Mouse (Mus musculus) kidney, adult 9 months (tissue): ENCODE results near the gene Rexo5.

Source experiments
- DNase-seq: peaks from one replicate; pipeline ENCODE4 v3.0.0; 2022

The Rexo5 gene

DNA sequence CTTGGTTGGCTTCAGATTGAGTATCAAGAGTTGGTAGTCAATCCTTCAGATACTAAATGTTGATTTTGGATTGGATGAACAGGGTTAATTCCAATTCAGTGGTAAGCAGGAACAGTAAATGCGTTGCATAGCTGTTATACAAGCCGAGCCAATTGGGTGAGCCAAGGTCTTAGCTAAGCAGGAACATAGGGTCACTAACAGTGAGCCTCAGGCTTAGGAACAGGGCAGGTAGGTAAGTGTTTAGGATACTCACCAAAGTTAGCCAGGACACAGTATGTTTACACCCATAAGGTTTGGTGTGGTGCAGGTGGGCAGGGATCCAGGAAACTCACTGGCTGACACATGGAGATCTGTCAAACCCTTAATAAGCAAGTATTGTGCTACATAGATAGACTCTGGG, 53.6 kb downstream of the Rexo5 start:
- peak; percentile 45 for DNase-seq

DNA sequence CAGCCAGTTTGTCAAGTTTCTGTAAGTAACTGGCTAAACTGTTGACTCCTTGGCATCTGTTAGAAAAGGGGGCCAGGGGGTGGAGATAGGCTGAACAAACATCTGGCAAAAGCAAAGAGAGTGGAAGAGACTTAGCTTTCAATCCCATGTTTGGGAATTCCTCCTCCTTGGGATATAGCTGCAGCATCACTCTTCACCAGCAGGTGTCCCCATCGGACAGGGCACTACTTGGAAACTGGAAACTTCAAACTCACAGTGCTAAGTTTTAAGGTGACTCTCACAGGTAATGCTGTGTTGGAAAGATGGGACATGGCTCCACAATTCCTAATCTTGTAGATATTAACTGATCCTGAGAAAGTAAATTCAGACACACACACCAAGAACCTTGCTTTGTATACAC, 55.3 kb downstream of the Rexo5 start:
- peak; percentile 88 for DNase-seq

DNA sequence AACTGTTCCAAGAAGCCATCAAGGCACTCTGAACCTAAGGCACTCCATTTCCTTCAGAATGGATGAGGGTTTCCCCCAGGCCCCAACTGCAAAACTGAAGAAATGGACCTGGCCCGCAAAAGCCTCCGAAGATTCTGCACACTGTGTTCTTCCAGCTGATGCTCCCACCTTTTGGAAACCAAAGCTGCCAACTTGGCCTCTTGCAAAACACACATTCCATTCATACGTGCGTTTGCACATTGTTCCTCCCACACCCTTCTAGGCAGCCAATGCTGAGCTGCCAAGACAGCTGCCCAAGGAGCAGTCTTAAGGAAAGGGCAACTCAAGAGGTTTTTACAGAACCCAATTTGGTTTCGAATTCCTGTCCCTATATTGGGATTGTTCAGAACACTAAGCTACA, 56.9 kb downstream of the Rexo5 start:
- DNase-seq = peak; percentile 83

DNA sequence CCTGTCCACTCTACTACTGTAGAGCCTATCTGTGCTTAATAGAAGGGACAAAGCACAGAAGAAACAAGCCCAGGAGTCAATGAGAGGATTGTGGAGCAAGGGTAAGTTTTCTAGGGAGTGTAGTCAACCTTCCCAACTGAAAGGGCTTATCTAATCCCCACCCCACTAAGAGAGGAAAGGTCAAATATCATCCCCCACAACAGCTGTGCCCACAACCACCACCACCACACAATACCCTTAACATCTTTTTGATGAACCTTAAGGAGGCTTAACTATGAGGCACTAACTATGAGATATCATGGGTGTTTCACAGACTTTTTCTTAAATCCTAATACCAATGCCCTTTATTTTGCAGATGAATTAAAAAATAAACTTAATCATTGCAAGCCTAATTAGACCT, 58.7 kb downstream of the Rexo5 start:
- no peak for DNase-seq

DNA sequence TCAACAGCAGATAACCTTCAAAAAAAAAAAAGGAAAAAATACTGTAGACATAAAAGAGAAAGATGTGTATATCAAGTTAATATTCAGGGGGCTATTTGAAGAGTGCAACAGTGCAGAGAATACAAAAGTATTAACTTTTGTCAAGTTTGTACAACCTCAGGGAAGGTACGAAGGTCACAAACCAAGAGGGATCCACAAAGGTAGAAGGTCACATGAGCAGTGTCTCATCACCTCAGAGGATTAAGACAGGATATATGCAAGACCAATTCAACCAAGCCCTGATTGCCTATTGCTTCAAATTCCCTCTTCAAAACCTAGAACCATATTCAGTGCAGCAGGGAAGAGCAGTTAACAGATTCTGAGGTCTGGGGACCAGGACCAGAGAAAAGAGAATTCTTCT, 59.4 kb downstream of the Rexo5 start:
- DNase-seq = peak; percentile 81

DNA sequence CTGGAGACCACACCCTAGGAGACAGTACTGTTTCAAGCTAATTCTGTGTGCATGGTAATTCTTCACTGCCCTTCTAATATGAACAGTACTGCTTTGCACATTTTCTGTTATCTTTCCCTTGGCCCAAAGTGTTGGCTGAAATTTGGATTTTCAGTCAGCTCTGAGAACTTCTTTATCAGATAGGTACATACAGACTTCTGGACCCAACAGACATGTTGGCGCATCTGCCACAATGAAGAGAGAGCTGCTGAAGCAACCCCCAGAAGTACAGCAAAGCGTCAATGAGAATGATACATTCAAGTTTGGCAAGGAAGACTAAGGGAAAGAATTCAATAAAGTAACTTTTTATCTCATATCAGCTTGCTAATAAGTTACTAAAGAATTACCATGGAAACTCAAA, 60.6 kb downstream of the Rexo5 start:
- no peak for DNase-seq

DNA sequence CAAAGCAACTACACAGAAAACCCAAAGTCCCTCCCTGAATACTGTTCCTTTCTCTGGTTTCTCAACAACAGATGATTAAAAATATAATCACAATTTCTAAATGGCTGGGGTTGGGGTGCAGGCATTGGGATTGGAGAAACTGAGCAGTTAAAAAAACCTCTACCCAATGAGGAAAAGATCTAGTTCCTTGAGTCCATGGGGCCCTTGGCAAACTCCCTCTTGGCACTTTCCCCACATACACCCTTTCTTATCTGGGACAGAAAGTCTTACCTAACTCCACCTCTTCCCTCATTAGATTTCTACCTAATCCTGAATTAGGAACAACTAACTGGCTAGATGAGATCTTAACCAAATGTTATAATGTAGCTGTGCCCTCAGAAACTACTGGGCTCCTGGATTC, 61.2 kb downstream of the Rexo5 start:
- no peak for DNase-seq

DNA sequence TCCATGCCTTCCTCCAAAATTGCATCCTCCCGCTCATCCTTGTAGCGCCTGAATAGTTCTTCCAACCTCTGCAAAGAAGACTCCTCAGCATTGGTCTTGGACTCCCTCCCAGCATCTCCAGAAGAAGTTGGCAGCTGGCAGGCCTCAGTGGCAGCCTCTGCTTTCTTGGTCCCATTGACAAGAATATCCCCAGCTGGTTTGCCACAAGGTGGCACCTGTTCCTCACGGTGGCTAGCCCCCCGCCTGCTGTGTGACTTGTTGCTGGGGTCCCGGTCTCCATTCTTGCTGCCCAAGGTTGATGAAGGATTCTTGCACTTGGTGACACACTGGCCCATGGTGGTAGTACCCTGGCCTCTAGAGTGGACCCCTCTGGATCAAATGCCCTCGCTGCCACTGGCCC, 65.7 kb downstream of the Rexo5 start:
- peak; percentile 26 for DNase-seq

DNA sequence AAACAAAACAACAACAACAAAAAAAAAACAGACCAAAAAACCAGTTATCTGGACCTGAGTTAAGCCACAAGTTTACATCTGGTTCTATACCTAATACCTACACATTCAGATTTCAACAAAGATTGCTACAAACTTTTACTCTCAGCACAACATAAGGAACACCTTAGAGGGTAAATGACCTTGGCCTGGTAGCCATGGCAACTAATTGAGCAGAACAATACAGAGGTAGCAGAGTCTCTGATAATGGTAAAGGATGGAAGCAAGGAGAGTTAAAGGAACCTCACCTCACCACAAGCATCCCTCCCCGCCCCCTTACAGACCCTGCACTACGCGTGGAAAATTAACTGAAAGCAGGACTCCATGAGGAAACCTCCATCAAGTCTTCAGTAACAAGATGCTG, 66.3 kb downstream of the Rexo5 start:
- no peak for DNase-seq

DNA sequence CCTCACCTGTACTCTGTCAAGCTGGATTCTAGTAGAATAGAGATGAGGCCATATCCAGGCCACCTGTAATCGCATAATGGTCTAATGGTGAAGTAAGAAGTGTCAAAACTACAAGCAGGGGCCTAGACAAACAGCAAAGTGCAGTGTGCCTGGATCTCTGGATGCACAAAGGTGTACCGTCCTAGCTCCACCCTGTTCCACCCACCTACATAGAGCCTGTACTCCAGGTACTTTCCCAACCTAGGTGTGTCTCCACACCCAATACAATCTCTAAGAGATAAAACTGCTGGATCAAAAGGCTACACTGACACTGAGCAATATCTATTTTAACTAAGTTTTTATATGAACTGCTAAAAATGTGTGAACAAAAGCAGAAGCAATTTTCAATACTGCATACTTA, 66.7 kb downstream of the Rexo5 start:
- DNase-seq = no peak

DNA sequence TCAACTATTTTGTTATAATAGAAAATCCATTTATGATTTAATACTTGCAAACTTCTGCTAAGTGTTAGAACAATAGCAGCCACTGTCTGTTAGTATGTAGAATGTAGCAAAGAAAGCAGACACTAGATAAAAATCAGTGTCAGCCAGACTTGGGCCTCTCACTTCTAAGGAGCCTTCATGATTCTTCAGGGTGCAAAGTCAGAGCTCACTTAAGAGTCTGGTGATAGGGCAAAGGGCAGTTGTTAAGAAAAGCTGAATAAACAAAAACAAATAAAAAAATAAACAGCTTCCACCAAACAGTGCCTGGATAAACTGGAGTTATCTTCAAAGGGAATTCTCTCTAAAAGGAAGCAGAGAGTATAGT, 67.1 kb downstream of the Rexo5 start:
- DNase-seq = peak; percentile 77

DNA sequence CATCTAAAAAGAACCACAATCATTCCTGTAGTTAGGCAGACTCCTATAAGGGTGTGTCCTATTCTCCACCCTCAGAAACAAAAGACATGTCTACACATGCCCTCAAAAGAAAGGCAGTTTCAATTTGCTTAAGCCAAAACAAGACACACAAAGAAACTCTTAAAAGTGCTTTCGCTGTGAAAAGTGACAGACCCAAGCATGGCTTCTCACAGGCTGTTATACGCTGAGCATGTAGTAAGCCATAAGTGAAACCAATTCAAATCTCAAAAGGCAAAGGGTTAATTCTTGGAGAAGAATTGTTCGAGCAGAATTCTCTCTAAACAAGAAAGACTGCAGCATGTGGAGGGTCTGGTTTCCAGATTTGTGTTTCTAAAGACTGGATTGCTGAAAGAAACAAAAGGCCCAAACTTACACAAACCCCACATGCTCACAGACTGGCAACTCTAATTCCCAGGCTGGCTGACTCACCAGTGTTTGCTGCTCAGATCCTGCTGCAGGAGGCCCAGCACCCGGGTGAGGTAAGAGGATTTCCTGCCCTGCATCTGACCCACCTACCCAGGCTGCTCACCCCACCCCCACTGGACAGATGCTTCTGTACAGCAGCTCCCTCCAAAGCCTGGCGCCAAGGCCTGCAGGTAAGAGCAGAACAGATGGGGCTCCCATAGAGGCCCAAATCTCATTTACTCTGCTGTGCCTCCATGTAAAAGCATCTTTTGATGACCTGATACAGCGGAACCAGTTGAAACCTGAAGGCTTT, 67.7 kb downstream of the Rexo5 start:
- DNase-seq = peak; percentile 67

DNA sequence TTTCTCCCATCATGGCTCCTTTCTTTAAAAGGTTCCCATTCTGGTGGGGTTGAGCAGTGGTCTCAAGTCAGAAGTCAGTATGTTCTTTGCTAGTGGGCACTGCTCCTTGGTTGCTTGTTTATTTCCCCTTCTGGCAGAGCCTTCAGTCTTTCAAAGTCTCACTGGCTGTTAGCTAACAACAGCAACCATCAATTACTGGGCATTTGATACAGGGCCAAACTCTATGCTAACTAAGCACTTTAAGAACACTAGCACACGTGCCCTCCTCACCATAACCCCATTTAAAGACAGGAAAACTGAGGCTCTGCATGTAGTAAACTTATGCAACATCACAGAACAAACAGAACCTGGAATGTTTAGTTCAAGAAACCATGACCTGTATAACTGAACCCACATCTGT, 68.4 kb downstream of the Rexo5 start:
- DNase-seq = peak; percentile 53

DNA sequence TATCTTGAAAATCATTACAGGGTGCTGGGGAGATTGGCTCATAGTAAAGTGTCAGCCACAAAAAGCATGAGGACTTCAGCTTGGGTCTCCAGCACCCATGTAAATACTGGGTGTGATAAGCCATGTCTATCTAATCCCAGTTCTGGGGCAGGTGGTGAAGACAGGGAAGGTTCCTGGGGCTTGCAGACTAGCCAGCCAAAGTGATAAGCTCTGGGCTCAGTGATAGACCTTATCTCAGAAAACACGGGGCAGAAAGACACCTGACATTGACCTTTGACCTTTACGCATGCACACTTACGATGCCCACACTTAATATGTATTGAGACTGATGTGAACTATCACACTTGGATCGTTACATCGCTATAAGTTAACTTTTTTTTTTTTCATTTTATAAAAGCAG, 70.7 kb downstream of the Rexo5 start:
- no peak for DNase-seq

DNA sequence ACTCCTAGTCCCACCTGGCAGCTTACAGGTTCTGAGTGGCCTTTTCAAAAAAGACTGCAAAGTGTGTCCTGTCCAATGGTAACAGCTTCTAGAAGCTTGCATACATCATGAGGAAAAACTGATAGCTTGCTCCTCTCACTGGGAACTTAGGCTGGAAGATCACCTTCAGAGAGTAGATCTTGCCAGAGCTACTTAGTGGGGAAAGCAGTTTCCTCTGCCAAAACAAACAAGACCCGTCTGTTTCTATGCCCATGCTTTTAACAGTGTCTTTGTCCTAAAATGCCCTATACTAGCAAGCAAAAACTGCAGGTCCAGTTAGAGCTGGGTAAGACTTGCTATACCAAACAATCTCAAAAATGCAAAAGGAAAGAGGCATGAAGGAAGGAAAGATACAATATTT, 72.3 kb downstream of the Rexo5 start:
- DNase-seq = no peak

DNA sequence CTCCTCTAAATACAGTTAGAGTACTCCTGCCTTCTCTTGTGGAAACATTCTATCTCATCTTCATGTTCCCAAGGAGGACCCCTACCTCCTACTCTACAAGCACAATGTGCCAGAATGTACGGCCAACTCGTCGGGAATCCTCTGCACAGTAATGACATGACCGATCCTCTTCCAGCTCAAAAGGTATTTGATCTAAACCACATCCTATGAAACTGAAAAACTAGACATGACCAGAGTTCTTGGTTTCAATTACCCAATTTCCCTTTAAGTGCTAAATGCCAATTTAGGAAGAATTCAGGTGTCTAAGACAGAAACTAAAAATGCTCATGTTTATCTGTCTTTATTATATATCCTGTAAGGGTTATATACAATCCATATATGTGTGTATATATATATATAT, 78.4 kb downstream of the Rexo5 start:
- DNase-seq = no peak

DNA sequence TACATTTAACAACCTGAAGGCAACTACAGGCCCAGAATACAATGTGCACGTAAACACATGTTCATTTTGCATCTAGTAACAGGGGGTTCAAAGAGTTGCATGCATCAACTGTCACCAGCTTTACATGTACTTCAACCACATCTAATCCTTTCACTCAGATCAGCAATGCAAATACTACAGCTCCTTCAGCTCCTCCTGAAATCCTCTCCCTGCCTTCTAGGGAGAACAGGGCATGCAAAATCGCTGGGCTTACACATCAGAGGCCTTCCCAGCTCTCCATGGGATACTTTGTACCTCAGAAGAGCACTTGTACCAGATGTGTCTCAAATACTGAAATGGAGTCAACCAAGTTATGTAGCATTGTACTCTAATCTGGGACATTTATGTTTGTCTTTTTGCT, 79.2 kb downstream of the Rexo5 start:
- no peak for DNase-seq

DNA sequence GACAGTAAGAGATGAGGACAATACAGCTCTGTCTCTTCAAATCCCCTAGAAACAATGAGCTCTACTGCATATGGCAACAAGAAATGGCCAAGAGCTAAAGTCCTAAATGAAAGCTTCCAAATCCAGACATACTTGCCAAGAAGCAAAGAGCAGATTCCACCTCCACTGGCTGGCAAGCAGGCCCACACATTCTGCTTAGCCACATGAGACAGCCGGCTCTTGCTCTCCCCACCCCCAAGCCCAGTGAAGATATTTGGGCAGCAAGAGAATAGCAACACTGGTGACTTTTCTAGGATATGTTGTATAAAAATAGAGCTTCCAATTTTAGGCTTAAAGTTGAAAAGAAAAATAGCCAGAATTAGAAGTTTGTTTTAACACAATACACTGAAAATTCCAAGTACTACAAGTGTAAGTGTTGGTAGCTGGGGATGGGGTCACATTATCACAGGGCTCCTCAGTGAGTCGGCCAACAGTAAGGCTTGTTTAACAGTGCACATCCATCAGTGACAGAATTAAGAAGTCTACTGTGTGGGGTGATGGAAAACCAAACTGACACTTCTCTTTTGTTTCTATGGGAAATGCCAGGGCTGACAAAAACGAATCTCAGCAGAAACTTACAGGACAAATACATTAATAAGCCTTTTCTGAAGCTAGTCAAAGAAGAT, 82.1 kb downstream of the Rexo5 start:
- DNase-seq = peak; percentile 90

DNA sequence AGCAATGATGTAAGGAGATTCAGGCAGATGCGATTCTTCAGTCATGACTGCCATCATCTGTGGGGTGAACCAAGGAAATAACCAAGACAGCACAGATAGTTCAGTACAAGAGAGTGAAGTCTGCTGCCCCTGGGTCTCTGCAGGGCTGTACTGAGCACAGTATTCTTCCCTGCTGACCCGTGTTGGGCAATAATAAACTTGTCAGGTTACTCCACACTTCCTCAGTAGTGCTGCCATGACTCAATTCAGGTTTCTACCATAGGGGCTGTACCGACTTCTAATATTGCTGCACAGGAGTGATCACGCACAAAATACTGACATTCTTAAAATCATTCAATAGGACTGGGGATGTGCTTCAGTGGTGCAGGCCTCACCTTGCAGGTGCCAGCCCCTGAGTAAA, 85.4 kb downstream of the Rexo5 start:
- no peak for DNase-seq

DNA sequence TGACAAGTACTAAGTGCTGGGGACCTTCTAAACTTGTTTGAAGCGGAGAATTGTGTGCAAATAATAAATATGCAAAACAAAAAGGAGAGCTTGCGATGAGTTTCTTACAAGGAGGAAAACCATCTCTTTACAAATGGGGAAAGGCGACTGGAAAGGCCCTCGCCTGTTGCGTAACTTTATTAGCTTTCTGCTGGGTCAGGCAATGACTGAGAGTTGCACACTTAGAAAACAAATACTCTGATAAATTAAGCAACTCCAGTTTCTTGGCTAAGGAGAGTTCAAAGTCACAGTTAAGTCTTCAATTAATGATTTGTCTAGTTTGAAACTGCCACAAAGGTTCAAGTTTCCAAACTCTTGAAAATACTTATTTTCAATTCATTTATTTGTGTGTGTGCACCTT, 86.5 kb downstream of the Rexo5 start:
- peak; percentile 84 for DNase-seq

DNA sequence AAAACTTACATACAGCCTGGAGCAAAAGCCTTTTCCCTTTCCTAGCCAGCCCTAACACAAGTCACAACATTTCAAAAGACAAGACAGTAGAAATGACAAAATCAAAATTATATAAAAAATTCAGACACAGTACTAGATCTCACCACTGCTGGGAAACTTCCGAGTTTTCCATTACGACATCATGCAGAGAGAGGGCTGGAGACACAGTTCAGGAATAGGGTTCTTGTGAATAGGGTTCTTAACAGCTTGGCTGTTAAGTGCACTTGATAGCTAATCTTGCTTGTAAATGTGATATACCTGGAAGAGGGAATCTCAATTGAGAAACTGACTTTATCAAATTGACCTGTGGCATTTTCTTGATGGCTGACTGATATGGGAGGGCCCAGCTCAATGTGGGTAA, 87.4 kb downstream of the Rexo5 start:
- no peak for DNase-seq

DNA sequence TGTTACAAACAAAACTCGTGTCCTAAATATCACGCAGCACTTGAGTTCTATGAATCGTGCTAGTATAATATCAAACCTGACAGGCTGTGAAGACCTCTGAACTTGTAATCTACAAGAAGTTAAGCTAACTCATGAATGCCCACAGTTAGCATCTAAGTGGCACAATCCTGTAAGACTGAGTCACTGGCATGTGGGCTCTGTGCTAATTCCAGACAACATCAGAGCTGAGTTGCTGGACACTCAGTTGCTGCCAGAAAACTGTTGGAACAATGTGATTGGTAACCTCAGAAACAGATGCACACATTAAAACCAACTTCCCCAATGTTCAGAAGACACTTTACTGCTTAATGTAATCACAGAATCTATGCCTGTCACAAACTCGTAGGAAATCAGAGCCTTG, 94.1 kb downstream of the Rexo5 start:
- no peak for DNase-seq

DNA sequence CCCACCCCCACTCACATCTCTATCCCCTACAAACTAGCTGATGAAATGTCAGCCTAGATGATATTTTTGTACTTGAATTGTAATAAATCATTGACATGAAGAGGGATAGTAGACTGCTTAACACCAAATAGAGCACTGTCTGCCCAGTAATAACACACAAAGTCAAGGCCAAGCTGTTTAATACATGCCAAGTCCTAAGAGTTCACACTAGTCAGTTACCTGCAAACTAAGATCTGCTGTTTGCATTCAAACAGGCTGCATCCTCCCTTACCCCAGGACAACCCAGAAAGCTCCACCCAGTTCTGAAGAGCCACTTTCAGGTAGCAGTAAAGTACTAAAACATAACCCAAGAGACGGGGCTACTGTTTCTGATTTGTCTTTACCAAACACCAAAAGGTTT, 98.4 kb downstream of the Rexo5 start:
- DNase-seq = peak; percentile 45

DNA sequence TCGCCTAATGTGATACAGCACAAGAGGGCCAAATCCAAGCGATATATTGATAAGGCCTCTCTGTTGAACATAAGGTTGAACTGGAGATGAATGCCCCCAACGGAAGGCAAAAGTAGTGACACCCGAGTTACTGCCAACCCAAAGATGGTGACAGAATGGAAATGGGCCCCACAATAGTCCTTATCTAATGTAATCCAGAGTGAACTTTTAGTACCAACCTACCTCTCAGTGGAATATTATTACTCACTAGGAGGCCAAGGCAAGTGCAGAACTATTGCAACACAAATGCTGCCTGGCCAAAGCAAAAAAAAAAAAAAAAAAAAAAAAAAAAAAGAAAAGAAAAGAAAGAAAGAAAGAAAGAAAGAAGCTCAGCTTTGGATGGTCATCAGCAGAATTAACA, 98.9 kb downstream of the Rexo5 start:
- no peak for DNase-seq
